Mouse (Mus musculus): ENCODE measurements around the gene Fam89b. TPM values are rescaled to one million over a fixed set of nuclear protein-coding genes. Genes with fewer than 3 reads are reported as not detected.

Fam89b gene
- polyA plus RNA-seq, 1 experiment, result 176 TPM

GRCm38 (mm10) chr19:5740320-5741317 lies 11.2 kb upstream of the Fam89b start, which contains the start of gene Ltbp3:
TSS of gene Ltbp3 (plus strand) at chr19:5740904.
- Histone ChIP-seq H3K27ac (ENCODE audit: insufficient read depth, low read depth, low read length) (no peak within 1 kb of the TSS), H3K4me1 (ENCODE audit: control insufficient read depth, insufficient read depth, low read length) (peaks cover 10% of the 10 kb centered on the region), H3K4me3 (ENCODE audit: insufficient read depth, low read length) (peak within 1 kb of the TSS; percentile 51)
- TF ChIP-seq POLR2A (IDR thresholded peaks at IDR 0.05; ENCODE audit: borderline replicate concordance, low read depth, low read length), result no peak
- no peak for TF ChIP-seq CTCF (IDR thresholded peaks at IDR 0.05; ENCODE audit: low read depth, low read length)

DNA sequence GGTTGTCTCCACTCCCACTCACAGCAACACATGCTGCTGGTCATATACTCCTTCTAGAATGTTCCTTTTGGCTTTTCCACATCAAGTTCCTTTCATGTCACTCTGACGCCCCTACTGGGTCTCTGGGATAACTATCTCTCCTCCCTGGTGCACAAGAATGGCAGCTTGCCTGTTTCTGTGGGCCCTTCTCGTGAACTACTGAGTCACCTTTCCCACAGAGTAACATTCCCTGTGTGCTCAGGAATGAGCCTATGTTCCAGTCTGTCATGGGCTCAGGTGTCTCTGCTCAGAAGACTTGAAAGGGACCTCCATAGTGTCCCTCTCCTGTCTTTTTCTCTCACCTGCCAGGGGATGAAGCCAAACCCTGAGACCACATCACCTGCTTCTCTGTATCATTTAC lies 10.0 kb upstream of the Fam89b start:
- peaks cover 10% of the 10 kb centered on the region for H3K4me1 ChIP-seq (ENCODE audit: control insufficient read depth, insufficient read depth, low read length)
- TF ChIP-seq CTCF (IDR thresholded peaks at IDR 0.05; ENCODE audit: low read depth, low read length), result no peak
- no peak for TF ChIP-seq POLR2A (IDR thresholded peaks at IDR 0.05; ENCODE audit: borderline replicate concordance, low read depth, low read length)
- no peak overlapping the region for H3K27ac ChIP-seq (ENCODE audit: insufficient read depth, low read depth, low read length)
- no peak overlapping the region for H3K4me3 ChIP-seq (ENCODE audit: insufficient read depth, low read length)

DNA sequence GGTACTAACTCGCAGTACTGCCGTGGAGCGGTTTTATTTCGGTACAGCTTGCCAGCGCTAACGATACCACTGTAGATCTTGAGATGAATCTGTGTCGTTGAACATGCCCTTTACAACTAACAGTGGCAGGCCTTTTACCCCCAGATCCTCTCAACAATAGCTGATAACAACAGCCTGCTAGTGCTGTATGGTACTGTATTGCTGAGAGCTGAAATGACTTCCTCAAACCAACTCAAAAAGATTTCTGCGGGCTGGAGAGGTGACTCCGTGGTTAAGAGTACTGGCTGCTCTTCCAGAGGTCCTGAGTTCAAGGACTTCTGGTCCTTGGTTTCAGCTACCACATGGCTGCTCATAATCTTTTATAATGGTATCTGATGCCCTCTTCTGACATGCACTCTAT lies 4.9 kb upstream of the Fam89b start:
- H3K4me3 ChIP-seq (ENCODE audit: insufficient read depth, low read length), result no peak overlapping the region
- TF ChIP-seq CTCF (IDR thresholded peaks at IDR 0.05; ENCODE audit: low read depth, low read length) (no peak), POLR2A (IDR thresholded peaks at IDR 0.05; ENCODE audit: borderline replicate concordance, low read depth, low read length) (no peak)
- H3K4me1 ChIP-seq (ENCODE audit: control insufficient read depth, insufficient read depth, low read length), result peaks cover 7% of the 10 kb centered on the region; the same call in 1 of the 2 replicates
- no peak overlapping the region for H3K27ac ChIP-seq (ENCODE audit: insufficient read depth, low read depth, low read length)

GRCm38 (mm10) chr19:5731264-5731978 lies 2.0 kb upstream of the Fam89b start:
- Histone ChIP-seq H3K4me3 (ENCODE audit: insufficient read depth, low read length) (peak overlapping the region; percentile 92), H3K27ac (ENCODE audit: insufficient read depth, low read depth, low read length) (no peak overlapping the region), H3K4me1 (ENCODE audit: control insufficient read depth, insufficient read depth, low read length) (peaks cover 14% of the 10 kb centered on the region; the same call in 1 of the 2 replicates)
- TF ChIP-seq POLR2A (IDR thresholded peaks at IDR 0.05; ENCODE audit: borderline replicate concordance, low read depth, low read length) (no peak), CTCF (IDR thresholded peaks at IDR 0.05; ENCODE audit: low read depth, low read length) (no peak)

DNA sequence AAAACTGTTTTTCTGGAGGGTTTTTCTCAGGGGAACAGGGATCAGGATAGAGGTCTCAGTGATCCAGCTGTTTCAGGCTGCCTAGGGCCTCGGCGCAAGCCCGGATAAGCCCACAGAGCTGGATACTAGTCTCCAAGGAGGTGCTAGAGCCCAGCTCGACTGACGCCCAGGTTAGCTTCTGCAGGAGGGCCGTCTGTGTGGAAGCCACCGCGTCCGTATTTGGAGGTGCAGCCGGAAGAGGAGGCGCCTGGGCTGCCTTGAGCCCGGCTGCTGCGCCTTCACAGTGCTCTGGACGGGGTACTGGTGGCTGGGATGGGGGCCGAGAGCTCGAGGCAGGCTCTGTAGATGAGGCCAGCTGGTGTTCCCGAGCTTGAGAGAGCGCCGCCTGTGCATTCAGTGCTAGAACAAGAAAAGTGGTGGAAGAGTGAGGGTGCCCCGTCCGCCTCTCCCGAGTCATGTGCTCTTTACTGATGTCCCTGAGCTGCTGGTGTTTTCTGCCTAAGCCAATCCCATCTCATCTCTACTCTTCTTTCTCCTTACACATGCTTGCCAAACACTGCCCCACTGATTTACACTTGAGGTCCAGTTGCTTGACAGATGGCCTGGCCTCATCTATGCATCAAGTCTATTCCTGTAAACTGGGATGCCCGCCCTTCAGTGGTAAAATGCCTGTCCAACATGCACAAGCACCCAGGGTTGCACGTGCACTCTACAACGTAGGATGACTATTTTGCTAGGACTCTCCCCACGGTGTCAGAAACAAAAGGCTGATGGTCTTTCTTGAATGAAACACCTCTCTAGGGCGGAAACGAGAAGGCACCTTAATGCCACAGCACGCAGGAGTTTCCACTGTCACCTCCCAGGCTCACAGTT lies 1.1 kb upstream of the Fam89b start:
- H3K27ac ChIP-seq (ENCODE audit: insufficient read depth, low read depth, low read length), result no peak overlapping the region
- no peak for TF ChIP-seq CTCF (IDR thresholded peaks at IDR 0.05; ENCODE audit: low read depth, low read length)
- no peak for TF ChIP-seq POLR2A (IDR thresholded peaks at IDR 0.05; ENCODE audit: borderline replicate concordance, low read depth, low read length)
- peak overlapping the region; percentile 92 for H3K4me3 ChIP-seq (ENCODE audit: insufficient read depth, low read length)
- H3K4me1 ChIP-seq (ENCODE audit: control insufficient read depth, insufficient read depth, low read length), result peaks cover 14% of the 10 kb centered on the region; the same call in 1 of the 2 replicates

- H3K27ac ChIP-seq (ENCODE audit: insufficient read depth, low read depth, low read length), result peak overlapping the region; percentile 87
- peak overlapping the region; percentile 96 for H3K4me3 ChIP-seq (ENCODE audit: insufficient read depth, low read length)
- peaks cover 17% of the 10 kb centered on the region; the same call in 1 of the 2 replicates for H3K4me1 ChIP-seq (ENCODE audit: control insufficient read depth, insufficient read depth, low read length)
- TF ChIP-seq CTCF (IDR thresholded peaks at IDR 0.05; ENCODE audit: low read depth, low read length) (no peak), POLR2A (IDR thresholded peaks at IDR 0.05; ENCODE audit: borderline replicate concordance, low read depth, low read length) (no peak)
Measured at GRCm38 (mm10) chr19:5728631-5729443, 616 bp downstream of the Fam89b start.

DNA sequence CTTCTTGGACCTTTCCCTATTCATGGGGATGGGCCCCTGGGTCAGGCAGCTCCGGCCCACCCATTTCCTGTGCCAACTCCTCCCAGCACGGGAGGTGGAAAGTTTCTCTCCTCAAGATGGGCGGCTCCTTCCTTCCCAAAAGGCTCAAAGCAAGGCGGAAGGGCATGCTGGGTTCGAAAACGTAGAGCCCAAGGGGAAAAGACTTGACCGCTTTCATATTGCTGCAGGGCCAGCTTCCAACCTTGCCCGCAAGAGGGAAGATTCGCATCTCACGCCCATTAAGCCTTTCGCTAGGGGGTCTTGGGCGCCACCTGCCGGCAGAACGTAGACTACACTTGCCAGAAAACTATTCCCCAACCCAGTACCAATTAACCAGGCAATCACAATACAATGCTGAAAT lies 1.8 kb downstream of the Fam89b start:
- Histone ChIP-seq H3K4me3 (ENCODE audit: insufficient read depth, low read length) (peak overlapping the region; percentile 96), H3K4me1 (ENCODE audit: control insufficient read depth, insufficient read depth, low read length) (peaks cover 24% of the 10 kb centered on the region), H3K27ac (ENCODE audit: insufficient read depth, low read depth, low read length) (peak overlapping the region; percentile 87)
- TF ChIP-seq CTCF (IDR thresholded peaks at IDR 0.05; ENCODE audit: low read depth, low read length), result peak; percentile 79
- TF ChIP-seq POLR2A (IDR thresholded peaks at IDR 0.05; ENCODE audit: borderline replicate concordance, low read depth, low read length), result no peak

- peak overlapping the region; percentile 86 for H3K4me3 ChIP-seq (ENCODE audit: insufficient read depth, low read length)
Measured at GRCm38 (mm10) chr19:5726961-5727578, 2.4 kb downstream of the Fam89b start.

More at GRCm38 (mm10) chr19:5726961-5727578, 2.4 kb downstream of the Fam89b start:
- peak overlapping the region; percentile 87 for H3K27ac ChIP-seq (ENCODE audit: insufficient read depth, low read depth, low read length)
- peaks cover 30% of the 10 kb centered on the region for H3K4me1 ChIP-seq (ENCODE audit: control insufficient read depth, insufficient read depth, low read length)
- no peak for TF ChIP-seq POLR2A (IDR thresholded peaks at IDR 0.05; ENCODE audit: borderline replicate concordance, low read depth, low read length)
- no peak for TF ChIP-seq CTCF (IDR thresholded peaks at IDR 0.05; ENCODE audit: low read depth, low read length)

All from bone marrow macrophage, adult 2 months (primary cell).